Mouse (Mus musculus): ENCODE results near the gene Ace3.
"Not testable (repeated sequence)": the region's sequence is repeated elsewhere in the genome, so short reads cannot be mapped to it uniquely, and the experiment has no call there.

Ace3 gene

GRCm38 (mm10) chr11:105978634-105979033, 15.8 kb upstream of the Ace3 start:
- no peak for DNase-seq (ENCODE audit: low spot score in 2 of 2)

- no peak for DNase-seq (ENCODE audit: low spot score in 2 of 2)
These were observed 10.0 kb upstream of the Ace3 start for GRCm38 (mm10) chr11:105984452-105984851.

GRCm38 (mm10) chr11:105987446-105987845, 7.0 kb upstream of the Ace3 start:
- DNase-seq (ENCODE audit: low spot score in 2 of 2): no peak

- DNase-seq (ENCODE audit: low spot score in 2 of 2): no peak
These were observed 5.0 kb upstream of the Ace3 start for GRCm38 (mm10) chr11:105989446-105989845.

GRCm38 (mm10) chr11:105990231-105990630, 4.2 kb upstream of the Ace3 start:
- DNase-seq (ENCODE audit: low spot score in 2 of 2): no peak

GRCm38 (mm10) chr11:106000062-106000461, 5.6 kb downstream of the Ace3 start:
- DNase-seq (ENCODE audit: low spot score in 2 of 2): no peak

GRCm38 (mm10) chr11:106001718-106002117, 7.2 kb downstream of the Ace3 start:
- peak; percentile 19 to 53 for DNase-seq (ENCODE audit: low spot score in 2 of 2)

- DNase-seq (ENCODE audit: low spot score in 2 of 2): no peak
These were observed 10.1 kb downstream of the Ace3 start for GRCm38 (mm10) chr11:106004576-106004975.

GRCm38 (mm10) chr11:106005970-106006369, 11.5 kb downstream of the Ace3 start:
- no peak for DNase-seq (ENCODE audit: low spot score in 2 of 2)

GRCm38 (mm10) chr11:106007821-106008220, 13.3 kb downstream of the Ace3 start, which contains the start of gene Kcnh6:
TSS of gene Kcnh6 (plus strand) at chr11:106008124.
- no peak for DNase-seq (ENCODE audit: low spot score in 2 of 2)

- DNase-seq (ENCODE audit: low spot score in 2 of 2): no peak
These were observed 18.2 kb downstream of the Ace3 start for GRCm38 (mm10) chr11:106012711-106013110.

- DNase-seq (ENCODE audit: low spot score in 2 of 2): peak in 1 of 2 experiments; percentile 47
These were observed 19.2 kb downstream of the Ace3 start for GRCm38 (mm10) chr11:106013556-106014225.

GRCm38 (mm10) chr11:106016440-106016839, 22.0 kb downstream of the Ace3 start:
- DNase-seq (ENCODE audit: low spot score in 2 of 2): peak in 1 of 2 experiments; percentile 28

- peak; percentile 61 to 65 for DNase-seq (ENCODE audit: low spot score in 2 of 2)
These were observed 25.7 kb downstream of the Ace3 start for GRCm38 (mm10) chr11:106020051-106020763.

GRCm38 (mm10) chr11:106025774-106026173, 31.3 kb downstream of the Ace3 start:
- no peak for DNase-seq (ENCODE audit: low spot score in 2 of 2)

- peak; percentile 72 to 84 for DNase-seq (ENCODE audit: low spot score in 2 of 2)
These were observed 32.1 kb downstream of the Ace3 start for GRCm38 (mm10) chr11:106026465-106027151.

- no peak for DNase-seq (ENCODE audit: low spot score in 2 of 2)
These were observed 33.1 kb downstream of the Ace3 start for GRCm38 (mm10) chr11:106027607-106028006.

- not testable (repeated sequence) for DNase-seq (ENCODE audit: low spot score in 2 of 2)
These were observed 37.6 kb downstream of the Ace3 start for GRCm38 (mm10) chr11:106032074-106032473.

- peak; percentile 27 to 51 for DNase-seq (ENCODE audit: low spot score in 2 of 2)
These were observed 39.0 kb downstream of the Ace3 start for GRCm38 (mm10) chr11:106033491-106033919.

- DNase-seq (ENCODE audit: low spot score in 2 of 2): no peak
These were observed 40.5 kb downstream of the Ace3 start for GRCm38 (mm10) chr11:106034986-106035385.

GRCm38 (mm10) chr11:106036548-106037417, 42.3 kb downstream of the Ace3 start, which contains the start of gene Dcaf7:
TSS of gene Dcaf7 (plus strand) at chr11:106036872.
- DNase-seq (ENCODE audit: low spot score in 2 of 2): peak; percentile 99

Measured in right cerebral cortex, adult 2 months (tissue).